Mouse (Mus musculus): ENCODE measurements at regions not wholly inside any gene's neighbourhood (a gene's known extent, or its start where the extent isn't known, plus 50 kb on each side); places are given as distances from the start of the nearest gene placed in this dataset.

DNA sequence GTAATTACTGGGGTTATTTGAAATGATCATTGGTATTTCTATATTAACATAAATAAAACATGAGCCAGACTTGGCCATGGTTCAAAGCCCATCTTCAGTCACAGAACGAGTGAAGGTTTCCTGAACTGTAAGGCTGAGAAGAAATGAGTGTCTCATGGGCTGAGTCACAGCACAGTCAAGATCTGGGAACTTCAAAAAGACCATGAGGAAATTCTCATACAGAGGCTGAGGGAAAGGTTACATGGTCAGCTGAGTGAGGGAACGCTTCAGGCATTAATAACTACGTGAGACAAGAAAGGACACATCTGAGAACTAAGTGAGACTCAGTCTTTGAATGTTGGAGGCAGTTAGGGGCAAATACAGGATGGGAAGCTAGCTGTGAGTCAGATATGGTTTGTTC, 101.9 kb downstream of the Ankrd50 start:
- 74% methylated on average over 3 of the region's 3 CpGs for WGBS
- no peak for DNase-seq (ENCODE audit: low spot score)

GRCm38 (mm10) chr3:38381623-38382022, 103.0 kb downstream of the Ankrd50 start:
- Histone ChIP-seq H3K27ac (replicated peaks; ENCODE audit: low read depth, low read length) (no peak overlapping the region), H3K9me3 (ENCODE audit: control insufficient read depth, low read length) (no peaks in the 10 kb centered on the region), H3K36me3 (ENCODE audit: control insufficient read depth, insufficient read depth, low read length) (no peaks in the 10 kb centered on the region), H3K4me3 (replicated peaks; ENCODE audit: low read length) (no peak overlapping the region), H3K27me3 (ENCODE audit: control insufficient read depth, insufficient read depth, low read length) (no peaks in the 10 kb centered on the region), H3K4me1 (ENCODE audit: control insufficient read depth, insufficient read depth, low read length) (no peaks in the 10 kb centered on the region), H3K4me2 (replicated peaks; ENCODE audit: low read depth, low read length, severe bottlenecking) (no peak overlapping the region), H3K9ac (ENCODE audit: low read depth, low read length, severe bottlenecking) (no peak overlapping the region)
- no peak for TF ChIP-seq POLR2A (IDR thresholded peaks at IDR 0.05; ENCODE audit: borderline replicate concordance, extremely low read depth, insufficient read depth, insufficient read length)
- peak; percentile 8 for DNase-seq (ENCODE audit: low spot score)
- 72% methylated on average over 5 of the region's 5 CpGs for WGBS
- no peak for ATAC-seq (ENCODE audit: low FRiP score, low read depth)

More for the DNA sequence above, 101.9 kb downstream of the Ankrd50 start:
- no peaks in the 10 kb centered on the region for H3K4me1 ChIP-seq (ENCODE audit: control insufficient read depth, insufficient read depth, low read length)
- no peak for TF ChIP-seq POLR2A (IDR thresholded peaks at IDR 0.05; ENCODE audit: borderline replicate concordance, extremely low read depth, insufficient read depth, insufficient read length)
- H3K27me3 ChIP-seq (ENCODE audit: control insufficient read depth, insufficient read depth, low read length), result no peaks in the 10 kb centered on the region
- H3K9ac ChIP-seq (ENCODE audit: low read depth, low read length, severe bottlenecking), result no peak overlapping the region
- H3K4me2 ChIP-seq (replicated peaks; ENCODE audit: low read depth, low read length, severe bottlenecking), result no peak overlapping the region
- H3K9me3 ChIP-seq (ENCODE audit: control insufficient read depth, low read length), result no peaks in the 10 kb centered on the region
- no peak for ATAC-seq (ENCODE audit: low FRiP score, low read depth)
- H3K27ac ChIP-seq (replicated peaks; ENCODE audit: low read depth, low read length), result no peak overlapping the region
- H3K4me3 ChIP-seq (replicated peaks; ENCODE audit: low read length), result no peak overlapping the region
- no peaks in the 10 kb centered on the region for H3K36me3 ChIP-seq (ENCODE audit: control insufficient read depth, insufficient read depth, low read length)

DNA sequence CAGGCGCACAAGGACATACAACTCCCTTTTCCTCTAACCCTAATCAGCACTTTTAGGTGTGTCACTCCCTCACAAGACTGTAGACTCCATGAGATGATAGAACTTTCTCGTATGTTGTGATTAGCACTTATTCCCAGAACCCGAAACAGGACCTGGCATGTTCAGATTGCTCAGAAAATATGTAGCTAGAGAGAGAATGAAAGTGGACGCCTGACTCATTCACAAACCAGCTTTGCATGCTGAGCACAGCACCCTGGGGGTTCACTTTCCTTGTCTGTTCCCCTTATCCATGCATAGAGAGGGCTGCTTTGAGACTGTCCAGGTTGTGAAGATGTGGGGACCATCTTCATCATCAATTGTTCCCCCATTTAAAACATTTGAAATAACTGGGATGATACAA, 111.0 kb downstream of the Ankrd50 start:
- no peak overlapping the region for H3K4me2 ChIP-seq (replicated peaks; ENCODE audit: low read depth, low read length, severe bottlenecking)
- no peaks in the 10 kb centered on the region for H3K36me3 ChIP-seq (ENCODE audit: control insufficient read depth, insufficient read depth, low read length)
- TF ChIP-seq POLR2A (IDR thresholded peaks at IDR 0.05; ENCODE audit: borderline replicate concordance, extremely low read depth, insufficient read depth, insufficient read length), result no peak
- H3K9ac ChIP-seq (ENCODE audit: low read depth, low read length, severe bottlenecking), result no peak overlapping the region
- no peaks in the 10 kb centered on the region for H3K9me3 ChIP-seq (ENCODE audit: control insufficient read depth, low read length)
- H3K27me3 ChIP-seq (ENCODE audit: control insufficient read depth, insufficient read depth, low read length), result no peaks in the 10 kb centered on the region
- no peak for ATAC-seq (ENCODE audit: low FRiP score, low read depth)
- DNase-seq (ENCODE audit: low spot score), result no peak
- H3K27ac ChIP-seq (replicated peaks; ENCODE audit: low read depth, low read length), result no peak overlapping the region
- no peaks in the 10 kb centered on the region for H3K4me1 ChIP-seq (ENCODE audit: control insufficient read depth, insufficient read depth, low read length)
- 70% methylated on average over 4 of the region's 4 CpGs for WGBS
- H3K4me3 ChIP-seq (replicated peaks; ENCODE audit: low read length), result no peak overlapping the region

DNA sequence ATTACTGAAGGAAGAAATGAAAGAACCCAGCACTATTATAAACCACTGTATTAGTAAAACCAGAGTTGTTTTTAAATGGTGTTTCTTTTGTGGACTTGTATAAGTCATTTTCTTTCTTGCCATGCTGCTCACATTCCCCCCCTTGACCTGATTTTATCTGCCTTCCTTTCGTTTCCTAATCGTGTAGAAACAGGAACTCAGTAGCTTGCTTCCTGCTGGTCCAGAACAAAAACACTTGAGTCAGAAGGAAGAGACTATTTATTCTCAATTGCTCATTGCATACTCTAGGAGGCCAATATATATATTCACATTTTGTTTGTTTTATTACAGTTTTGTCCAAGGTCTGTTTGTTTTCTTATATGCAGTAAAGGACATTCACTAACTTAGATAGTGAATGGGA, 112.9 kb downstream of the Ankrd50 start:
- Histone ChIP-seq H3K4me2 (replicated peaks; ENCODE audit: low read depth, low read length, severe bottlenecking) (no peak overlapping the region), H3K4me3 (replicated peaks; ENCODE audit: low read length) (no peak overlapping the region), H3K36me3 (ENCODE audit: control insufficient read depth, insufficient read depth, low read length) (no peaks in the 10 kb centered on the region), H3K9me3 (ENCODE audit: control insufficient read depth, low read length) (no peaks in the 10 kb centered on the region), H3K9ac (ENCODE audit: low read depth, low read length, severe bottlenecking) (no peak overlapping the region), H3K4me1 (ENCODE audit: control insufficient read depth, insufficient read depth, low read length) (no peaks in the 10 kb centered on the region), H3K27me3 (ENCODE audit: control insufficient read depth, insufficient read depth, low read length) (no peaks in the 10 kb centered on the region), H3K27ac (replicated peaks; ENCODE audit: low read depth, low read length) (no peak overlapping the region)
- TF ChIP-seq POLR2A (IDR thresholded peaks at IDR 0.05; ENCODE audit: borderline replicate concordance, extremely low read depth, insufficient read depth, insufficient read length), result no peak
- WGBS, result 53% methylated on average over 2 of the region's 2 CpGs
- DNase-seq (ENCODE audit: low spot score), result no peak
- ATAC-seq (ENCODE audit: low FRiP score, low read depth), result no peak

DNA sequence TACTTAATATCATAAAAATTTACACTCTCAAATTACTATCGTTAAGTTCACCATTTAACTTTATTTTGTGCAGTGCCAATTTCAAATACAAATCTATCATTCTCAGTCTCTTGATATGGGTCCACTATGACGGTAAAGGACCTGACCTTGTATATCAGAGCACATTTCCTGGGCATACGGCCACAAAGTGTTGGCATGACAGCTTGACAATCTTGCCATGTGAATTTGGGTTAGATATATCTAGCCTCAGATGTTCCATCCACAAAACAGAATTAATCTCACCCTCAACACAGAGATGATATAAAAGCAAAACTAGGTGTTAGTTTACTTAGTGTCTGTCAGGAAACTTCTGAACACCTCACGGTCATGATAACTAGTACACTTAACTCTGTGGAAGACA, 120.8 kb downstream of the Ankrd50 start:
- Histone ChIP-seq H3K9ac (ENCODE audit: low read depth, low read length, severe bottlenecking) (no peak overlapping the region), H3K36me3 (ENCODE audit: control insufficient read depth, insufficient read depth, low read length) (no peaks in the 10 kb centered on the region), H3K27ac (replicated peaks; ENCODE audit: low read depth, low read length) (no peak overlapping the region), H3K4me2 (replicated peaks; ENCODE audit: low read depth, low read length, severe bottlenecking) (no peak overlapping the region), H3K4me1 (ENCODE audit: control insufficient read depth, insufficient read depth, low read length) (peaks cover 2% of the 10 kb centered on the region; the same call in 1 of the 2 replicates), H3K9me3 (ENCODE audit: control insufficient read depth, low read length) (no peaks in the 10 kb centered on the region), H3K27me3 (ENCODE audit: control insufficient read depth, insufficient read depth, low read length) (no peaks in the 10 kb centered on the region), H3K4me3 (replicated peaks; ENCODE audit: low read length) (no peak overlapping the region)
- no peak for ATAC-seq (ENCODE audit: low FRiP score, low read depth)
- no peak for TF ChIP-seq POLR2A (IDR thresholded peaks at IDR 0.05; ENCODE audit: borderline replicate concordance, extremely low read depth, insufficient read depth, insufficient read length)
- 67% methylated on average over 4 of the region's 4 CpGs for WGBS
- DNase-seq (ENCODE audit: low spot score), result no peak

DNA sequence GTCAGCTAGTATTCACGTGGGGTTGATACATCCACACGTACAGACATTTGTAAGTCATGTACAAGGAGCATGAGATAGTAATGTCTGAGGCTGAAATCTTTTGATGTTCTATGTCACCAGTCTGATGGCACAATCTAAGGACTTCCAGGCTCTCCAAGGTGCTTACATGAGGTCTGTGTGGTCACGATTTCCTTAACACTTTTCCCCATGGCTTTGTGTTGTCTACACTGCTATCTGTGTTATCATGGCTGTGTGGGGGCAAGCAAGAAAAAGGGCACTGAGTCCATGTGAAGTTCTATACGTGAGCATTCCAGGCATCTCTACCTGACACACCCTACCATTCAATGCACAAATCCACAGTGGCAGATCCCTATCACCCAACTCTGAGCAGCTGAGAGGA, 123.2 kb downstream of the Ankrd50 start:
- Histone ChIP-seq H3K4me1 (ENCODE audit: control insufficient read depth, insufficient read depth, low read length) (peaks cover 2% of the 10 kb centered on the region; the same call in 1 of the 2 replicates), H3K27me3 (ENCODE audit: control insufficient read depth, insufficient read depth, low read length) (no peaks in the 10 kb centered on the region), H3K36me3 (ENCODE audit: control insufficient read depth, insufficient read depth, low read length) (no peaks in the 10 kb centered on the region), H3K4me2 (replicated peaks; ENCODE audit: low read depth, low read length, severe bottlenecking) (no peak overlapping the region), H3K4me3 (replicated peaks; ENCODE audit: low read length) (no peak overlapping the region), H3K27ac (replicated peaks; ENCODE audit: low read depth, low read length) (no peak overlapping the region), H3K9ac (ENCODE audit: low read depth, low read length, severe bottlenecking) (no peak overlapping the region), H3K9me3 (ENCODE audit: control insufficient read depth, low read length) (no peaks in the 10 kb centered on the region)
- 85% methylated on average over 4 of the region's 4 CpGs for WGBS
- no peak for ATAC-seq (ENCODE audit: low FRiP score, low read depth)
- TF ChIP-seq POLR2A (IDR thresholded peaks at IDR 0.05; ENCODE audit: borderline replicate concordance, extremely low read depth, insufficient read depth, insufficient read length), result no peak
- no peak for DNase-seq (ENCODE audit: low spot score)
